Mouse (Mus musculus): ENCODE data around the gene Ldlrap1. TPM values are rescaled to one million over a fixed set of nuclear protein-coding genes. Genes with fewer than 3 reads are reported as not detected.

Gene Ldlrap1
- polyA plus RNA-seq (2011; ENCODE audit: insufficient read depth, insufficient read length, low replicate concordance, missing spikeins), result 23.1 and 45.9 TPM in 2 replicates

GRCm38 (mm10) chr4:134767426-134768225 is at the start of gene Ldlrap1:
Ldlrap1 (minus strand) TSS chr4:134768024.
- WGBS, result under 1% methylated on average over 80 of the region's 80 CpGs
- Histone ChIP-seq H3K4me3 (replicated peaks; ENCODE audit: control insufficient read depth, low read depth, low read length) (peak within 1 kb of the TSS; percentile 86), H3K27ac (ENCODE audit: control insufficient read depth, insufficient read depth, low read depth, low read length, poor library complexity) (peak within 1 kb of the TSS; percentile 71), H3K4me1 (ENCODE audit: control insufficient read depth, insufficient read depth, low read length) (peaks cover 21% of the 10 kb centered on the region)
- no peak for TF ChIP-seq CTCF (IDR thresholded peaks at IDR 0.05; ENCODE audit: control insufficient read depth, insufficient read depth, low read length)
- peak; percentile 70; the same call in 1 of the 2 replicates for TF ChIP-seq POLR2A (IDR thresholded peaks at IDR 0.05; ENCODE audit: borderline replicate concordance, control insufficient read depth, low read depth, low read length)

DNA sequence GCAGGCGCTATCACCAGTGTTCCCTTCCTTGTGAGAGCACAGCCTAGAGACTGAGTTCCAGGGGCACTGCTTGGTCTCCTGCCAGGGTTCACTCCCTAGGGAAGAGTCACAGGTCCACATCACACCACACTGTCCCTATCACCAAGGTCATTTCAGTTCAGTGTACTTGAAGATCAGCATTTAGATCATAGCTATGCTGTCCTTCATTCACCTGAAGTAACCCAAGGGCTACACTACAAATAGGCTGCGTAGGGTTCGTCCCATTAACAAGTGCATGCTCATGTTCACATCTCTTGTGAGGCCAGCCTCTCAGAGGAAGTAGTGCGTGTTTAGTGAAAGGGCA is 46.4 kb upstream of the Ldlrap1 start:
- Histone ChIP-seq H3K27ac (ENCODE audit: control insufficient read depth, insufficient read depth, low read depth, low read length, poor library complexity) (no peak overlapping the region), H3K4me1 (ENCODE audit: control insufficient read depth, insufficient read depth, low read length) (no peaks in the 10 kb centered on the region; the same call in 1 of the 2 replicates), H3K4me3 (replicated peaks; ENCODE audit: control insufficient read depth, low read depth, low read length) (no peak overlapping the region)
- TF ChIP-seq POLR2A (IDR thresholded peaks at IDR 0.05; ENCODE audit: borderline replicate concordance, control insufficient read depth, low read depth, low read length) (no peak), CTCF (IDR thresholded peaks at IDR 0.05; ENCODE audit: control insufficient read depth, insufficient read depth, low read length) (no peak)
- 94% methylated on average over 4 of the region's 4 CpGs for WGBS

GRCm38 (mm10) chr4:134813406-134814228 is 45.8 kb upstream of the Ldlrap1 start:
- 92% methylated on average over 17 of the region's 17 CpGs for WGBS
- Histone ChIP-seq H3K4me1 (ENCODE audit: control insufficient read depth, insufficient read depth, low read length) (no peaks in the 10 kb centered on the region; the same call in 1 of the 2 replicates), H3K27ac (ENCODE audit: control insufficient read depth, insufficient read depth, low read depth, low read length, poor library complexity) (no peak overlapping the region), H3K4me3 (replicated peaks; ENCODE audit: control insufficient read depth, low read depth, low read length) (no peak overlapping the region)
- TF ChIP-seq CTCF (IDR thresholded peaks at IDR 0.05; ENCODE audit: control insufficient read depth, insufficient read depth, low read length), result no peak
- TF ChIP-seq POLR2A (IDR thresholded peaks at IDR 0.05; ENCODE audit: borderline replicate concordance, control insufficient read depth, low read depth, low read length), result no peak

DNA sequence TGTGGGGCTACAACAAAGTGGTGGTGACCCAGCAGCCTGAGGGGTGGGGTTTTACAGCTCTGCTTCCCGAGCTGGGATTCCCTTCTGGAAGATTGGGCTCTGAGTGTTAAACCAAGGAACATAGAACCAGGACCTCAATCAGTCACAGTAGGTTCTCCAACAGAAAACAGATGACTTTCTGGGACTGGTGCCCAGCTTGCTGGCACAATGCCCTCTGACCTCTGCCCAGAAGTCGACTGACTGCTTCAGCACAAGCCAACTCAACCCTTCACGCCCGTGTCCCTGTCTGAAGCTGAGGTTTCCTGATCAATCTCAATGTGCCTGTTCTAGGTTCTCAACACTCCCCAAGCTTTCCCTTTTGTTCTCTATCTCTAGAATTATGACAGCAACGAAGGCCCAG is 36.9 kb upstream of the Ldlrap1 start:
- no peak overlapping the region for H3K27ac ChIP-seq (ENCODE audit: control insufficient read depth, insufficient read depth, low read depth, low read length, poor library complexity)
- TF ChIP-seq CTCF (IDR thresholded peaks at IDR 0.05; ENCODE audit: control insufficient read depth, insufficient read depth, low read length) (no peak), POLR2A (IDR thresholded peaks at IDR 0.05; ENCODE audit: borderline replicate concordance, control insufficient read depth, low read depth, low read length) (no peak)
- no peaks in the 10 kb centered on the region for H3K4me1 ChIP-seq (ENCODE audit: control insufficient read depth, insufficient read depth, low read length)
- no peak overlapping the region for H3K4me3 ChIP-seq (replicated peaks; ENCODE audit: control insufficient read depth, low read depth, low read length)
- 53% methylated on average over 5 of the region's 5 CpGs for WGBS

DNA sequence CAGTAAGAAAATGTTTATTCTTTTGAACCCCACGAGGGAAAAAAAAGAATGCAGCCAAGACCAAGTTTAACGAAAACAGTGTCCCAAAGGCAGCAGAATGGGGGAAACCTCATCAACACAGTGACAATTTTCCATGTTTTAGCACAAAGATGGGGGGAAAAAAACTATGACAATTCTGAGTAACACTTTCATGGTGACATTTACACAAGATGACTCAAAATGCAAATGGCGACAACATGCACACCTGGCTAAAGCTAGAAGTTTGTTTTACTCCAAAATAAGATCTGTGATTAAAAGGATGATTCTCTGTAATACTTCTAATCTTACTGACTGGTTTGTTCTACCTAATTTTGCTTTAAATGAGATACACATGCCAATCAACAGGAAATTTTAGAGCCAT is 34.9 kb upstream of the Ldlrap1 start:
- TF ChIP-seq POLR2A (IDR thresholded peaks at IDR 0.05; ENCODE audit: borderline replicate concordance, control insufficient read depth, low read depth, low read length) (no peak), CTCF (IDR thresholded peaks at IDR 0.05; ENCODE audit: control insufficient read depth, insufficient read depth, low read length) (no peak)
- H3K4me3 ChIP-seq (replicated peaks; ENCODE audit: control insufficient read depth, low read depth, low read length), result no peak overlapping the region
- H3K27ac ChIP-seq (ENCODE audit: control insufficient read depth, insufficient read depth, low read depth, low read length, poor library complexity), result no peak overlapping the region
- 88% methylated on average over 3 of the region's 3 CpGs for WGBS
- H3K4me1 ChIP-seq (ENCODE audit: control insufficient read depth, insufficient read depth, low read length), result no peaks in the 10 kb centered on the region

- H3K4me3 ChIP-seq (replicated peaks; ENCODE audit: control insufficient read depth, low read depth, low read length), result no peak overlapping the region
- WGBS, result 92% methylated on average over 10 of the region's 10 CpGs
- no peak overlapping the region for H3K27ac ChIP-seq (ENCODE audit: control insufficient read depth, insufficient read depth, low read depth, low read length, poor library complexity)
- TF ChIP-seq CTCF (IDR thresholded peaks at IDR 0.05; ENCODE audit: control insufficient read depth, insufficient read depth, low read length) (no peak), POLR2A (IDR thresholded peaks at IDR 0.05; ENCODE audit: borderline replicate concordance, control insufficient read depth, low read depth, low read length) (no peak)
- H3K4me1 ChIP-seq (ENCODE audit: control insufficient read depth, insufficient read depth, low read length), result no peaks in the 10 kb centered on the region
These were observed 34.3 kb upstream of the Ldlrap1 start for GRCm38 (mm10) chr4:134802155-134802554.

- 89% methylated on average over 10 of the region's 10 CpGs for WGBS
- H3K27ac ChIP-seq (ENCODE audit: control insufficient read depth, insufficient read depth, low read depth, low read length, poor library complexity), result no peak overlapping the region
- H3K4me3 ChIP-seq (replicated peaks; ENCODE audit: control insufficient read depth, low read depth, low read length), result no peak overlapping the region
- TF ChIP-seq CTCF (IDR thresholded peaks at IDR 0.05; ENCODE audit: control insufficient read depth, insufficient read depth, low read length) (no peak), POLR2A (IDR thresholded peaks at IDR 0.05; ENCODE audit: borderline replicate concordance, control insufficient read depth, low read depth, low read length) (no peak)
- H3K4me1 ChIP-seq (ENCODE audit: control insufficient read depth, insufficient read depth, low read length), result peaks cover under 1% of the 10 kb centered on the region; the same call in 1 of the 2 replicates
These were observed 32.9 kb upstream of the Ldlrap1 start for GRCm38 (mm10) chr4:134800693-134801092.

DNA sequence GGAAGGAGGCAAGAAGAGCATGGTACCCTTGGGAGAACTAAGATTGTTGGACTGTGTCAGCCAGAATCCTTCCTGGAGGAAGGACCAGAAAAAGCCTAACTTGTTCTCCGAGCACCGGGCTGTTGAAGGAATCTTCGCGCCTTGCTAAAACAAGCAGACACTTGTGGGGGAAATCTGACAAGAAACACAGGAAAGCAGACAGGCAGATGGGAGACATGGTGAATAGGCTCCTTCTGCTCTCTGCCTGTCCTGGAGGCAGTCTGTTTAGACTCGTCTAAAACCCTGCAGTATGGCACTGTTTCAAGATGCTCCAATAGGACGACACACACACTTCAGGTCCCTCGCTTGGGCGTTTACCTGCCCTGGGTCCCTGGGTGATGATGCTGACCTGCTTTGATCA is 32.3 kb upstream of the Ldlrap1 start:
- Histone ChIP-seq H3K4me1 (ENCODE audit: control insufficient read depth, insufficient read depth, low read length) (peaks cover 4% of the 10 kb centered on the region; the same call in 1 of the 2 replicates), H3K27ac (ENCODE audit: control insufficient read depth, insufficient read depth, low read depth, low read length, poor library complexity) (no peak overlapping the region), H3K4me3 (replicated peaks; ENCODE audit: control insufficient read depth, low read depth, low read length) (no peak overlapping the region)
- no peak for TF ChIP-seq CTCF (IDR thresholded peaks at IDR 0.05; ENCODE audit: control insufficient read depth, insufficient read depth, low read length)
- no peak for TF ChIP-seq POLR2A (IDR thresholded peaks at IDR 0.05; ENCODE audit: borderline replicate concordance, control insufficient read depth, low read depth, low read length)
- WGBS, result 79% methylated on average over 8 of the region's 8 CpGs
